Mouse (Mus musculus): ENCODE measurements around the gene Hist1h2br. TPM values are rescaled to one million over a fixed set of nuclear protein-coding genes. Genes with fewer than 3 reads are reported as not detected.

Hist1h2br gene
- 0.46 TPM for polyA plus RNA-seq (2014; fragmentation: Illumina TruSeq; extraction: RNeasy Lipid Tissue Mini Kit (QIAGEN cat#74804); ENCODE audit: low read depth, low replicate concordance)

GRCm38 (mm10) chr13:21833461-21833860, at the start of gene Hist1h2br, which contains the start of gene Hist1h2ap:
Hist1h2br (plus strand) TSS chr13:21833743.
Hist1h2ap (minus strand) TSS chr13:21833507.

DNA sequence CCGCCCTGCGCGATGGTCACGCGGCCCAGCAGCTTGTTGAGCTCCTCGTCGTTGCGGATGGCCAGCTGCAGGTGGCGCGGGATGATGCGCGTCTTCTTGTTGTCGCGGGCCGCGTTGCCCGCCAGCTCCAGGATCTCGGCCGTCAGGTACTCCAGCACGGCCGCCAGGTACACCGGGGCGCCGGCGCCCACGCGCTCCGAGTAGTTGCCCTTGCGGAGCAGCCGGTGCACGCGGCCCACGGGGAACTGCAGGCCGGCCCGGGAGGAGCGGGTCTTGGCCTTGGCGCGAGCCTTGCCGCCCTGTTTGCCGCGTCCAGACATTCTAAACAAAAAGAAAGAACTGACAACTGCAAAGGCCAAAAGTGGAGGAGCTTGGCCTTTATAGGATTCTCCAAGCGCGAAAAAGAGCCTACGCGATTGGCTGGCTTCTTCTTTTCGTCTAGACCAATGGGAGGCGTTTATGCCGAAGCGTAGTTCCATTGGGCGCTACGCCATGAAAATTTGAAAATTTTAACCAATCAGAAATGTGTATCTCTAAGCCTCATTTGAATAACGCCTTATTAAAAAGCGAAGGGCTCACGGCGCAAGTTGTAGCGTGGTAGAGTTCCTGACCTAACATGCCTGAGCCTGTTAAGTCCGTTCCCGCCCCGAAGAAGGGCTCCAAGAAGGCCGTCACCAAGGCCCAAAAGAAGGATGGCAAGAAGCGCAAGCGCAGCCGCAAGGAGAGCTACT, 46.5 kb upstream of the Hist1h2br start, which contains the start of the genes Hist1h2an and Hist1h2bp:
Hist1h2an (minus strand) TSS at position 320 of the 731 bp plus-strand sequence.
Hist1h2bp (plus strand) TSS at position 563 of the 731 bp plus-strand sequence.

DNA sequence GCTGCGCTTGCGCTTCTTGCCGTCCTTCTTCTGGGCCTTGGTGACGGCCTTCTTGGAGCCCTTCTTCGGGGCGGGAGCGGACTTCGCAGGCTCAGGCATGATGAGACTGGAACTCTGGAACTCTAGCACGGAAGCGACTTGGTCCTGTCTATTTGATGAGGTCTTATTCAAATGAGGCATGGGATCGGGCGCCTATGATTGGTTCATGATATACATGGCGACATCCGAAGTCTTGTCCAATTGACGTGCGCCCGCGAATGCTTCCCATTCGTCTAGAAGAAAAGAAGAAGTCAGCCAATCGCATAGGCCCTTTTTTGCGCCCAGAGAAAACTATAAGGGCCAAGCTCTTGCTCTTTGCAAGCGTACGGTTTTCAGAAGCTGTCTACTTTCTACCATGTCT, 23.5 kb upstream of the Hist1h2br start, which contains the start of the genes Hist1h2bq and Hist1h2ao:
Hist1h2bq (minus strand) TSS at position 125 of the 400 bp plus-strand sequence.
Hist1h2ao (plus strand) TSS at position 393 of the 400 bp plus-strand sequence.

DNA sequence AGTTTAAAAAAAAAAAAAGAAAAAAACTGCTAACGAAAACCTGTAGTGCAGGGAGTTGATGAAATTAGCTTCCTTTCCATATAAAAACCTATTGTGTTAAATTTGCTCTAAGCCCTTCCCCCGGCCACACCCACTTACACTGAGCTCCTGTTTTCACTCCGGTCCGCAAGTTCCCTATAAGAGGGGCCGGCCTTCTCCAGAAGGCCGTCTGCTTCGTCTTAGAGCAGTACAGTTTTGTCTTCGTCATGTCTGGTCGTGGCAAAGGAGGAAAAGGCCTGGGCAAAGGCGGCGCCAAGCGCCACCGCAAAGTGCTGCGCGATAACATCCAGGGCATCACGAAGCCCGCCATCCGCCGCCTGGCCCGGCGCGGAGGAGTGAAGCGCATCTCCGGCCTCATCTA, 22.0 kb upstream of the Hist1h2br start, which contains the start of gene Hist1h4m:
Hist1h4m (plus strand) TSS at position 208 of the 400 bp plus-strand sequence.

DNA sequence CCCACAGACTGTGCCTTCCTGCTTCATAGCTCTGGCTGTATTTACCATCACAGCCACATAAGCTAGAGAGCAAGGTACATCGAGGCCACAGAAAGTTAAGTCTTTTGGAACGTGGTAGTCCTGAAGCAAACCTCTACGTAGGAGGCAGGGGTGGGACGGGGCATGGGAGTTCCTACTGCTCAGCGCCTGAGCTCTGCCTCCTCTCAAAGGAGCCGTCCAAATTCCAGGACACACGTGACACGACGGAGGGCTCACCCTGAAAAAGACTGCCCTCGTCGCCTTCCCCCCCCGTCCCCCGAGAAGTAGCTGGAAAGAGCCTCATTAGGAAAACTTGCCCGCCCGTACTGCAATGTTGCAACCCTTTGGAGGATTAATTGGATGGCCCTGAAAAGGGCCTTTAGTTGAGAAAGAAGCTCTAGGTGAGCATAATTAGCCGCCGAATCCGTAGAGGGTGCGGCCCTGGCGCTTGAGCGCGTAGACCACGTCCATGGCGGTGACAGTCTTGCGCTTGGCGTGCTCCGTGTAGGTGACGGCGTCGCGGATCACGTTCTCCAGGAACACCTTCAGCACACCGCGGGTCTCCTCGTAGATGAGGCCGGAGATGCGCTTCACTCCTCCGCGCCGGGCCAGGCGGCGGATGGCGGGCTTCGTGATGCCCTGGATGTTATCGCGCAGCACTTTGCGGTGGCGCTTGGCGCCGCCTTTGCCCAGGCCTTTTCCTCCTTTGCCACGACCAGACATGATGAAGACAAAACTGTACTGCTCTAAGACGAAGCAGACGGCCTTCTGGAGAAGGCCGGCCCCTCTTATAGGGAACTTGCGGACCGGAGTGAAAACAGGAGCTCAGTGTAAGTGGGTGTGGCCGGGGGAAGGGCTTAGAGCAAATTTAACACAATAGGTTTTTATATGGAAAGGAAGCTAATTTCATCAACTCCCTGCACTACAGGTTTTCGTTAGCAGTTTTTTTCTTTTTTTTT, 1.8 kb upstream of the Hist1h2br start, which contains the start of gene Hist1h4n:
Hist1h4n (minus strand) TSS at position 779 of the 977 bp plus-strand sequence.

Other genes starting within 250 kb of the Hist1h2br start
- not detected for gene Olfr1362, start 219.7 kb upstream of the Hist1h2br start, polyA plus RNA-seq (2014; fragmentation: Illumina TruSeq; extraction: RNeasy Lipid Tissue Mini Kit (QIAGEN cat#74804); ENCODE audit: low read depth, low replicate concordance)
- not detected for gene Olfr11, start 191.2 kb upstream of the Hist1h2br start, polyA plus RNA-seq (2014; fragmentation: Illumina TruSeq; extraction: RNeasy Lipid Tissue Mini Kit (QIAGEN cat#74804); ENCODE audit: low read depth, low replicate concordance)
- not detected for gene Olfr1361, start 170.4 kb upstream of the Hist1h2br start, polyA plus RNA-seq (2014; fragmentation: Illumina TruSeq; extraction: RNeasy Lipid Tissue Mini Kit (QIAGEN cat#74804); ENCODE audit: low read depth, low replicate concordance)
- not detected for gene Olfr1360, start 156.3 kb upstream of the Hist1h2br start, polyA plus RNA-seq (2014; fragmentation: Illumina TruSeq; extraction: RNeasy Lipid Tissue Mini Kit (QIAGEN cat#74804); ENCODE audit: low read depth, low replicate concordance)
- gene Olfr1359, start 135.6 kb upstream of the Hist1h2br start, polyA plus RNA-seq (2014; fragmentation: Illumina TruSeq; extraction: RNeasy Lipid Tissue Mini Kit (QIAGEN cat#74804); ENCODE audit: low read depth, low replicate concordance) = not detected
- not detected for gene Hist1h2bl, start 117.6 kb upstream of the Hist1h2br start, polyA plus RNA-seq (2014; fragmentation: Illumina TruSeq; extraction: RNeasy Lipid Tissue Mini Kit (QIAGEN cat#74804); ENCODE audit: low read depth, low replicate concordance)
- gene Hist1h2ai, start 117.3 kb upstream of the Hist1h2br start, polyA plus RNA-seq (2014; fragmentation: Illumina TruSeq; extraction: RNeasy Lipid Tissue Mini Kit (QIAGEN cat#74804); ENCODE audit: low read depth, low replicate concordance) = not detected
- gene Hist1h3h, start 116.1 kb upstream of the Hist1h2br start, polyA plus RNA-seq (2014; fragmentation: Illumina TruSeq; extraction: RNeasy Lipid Tissue Mini Kit (QIAGEN cat#74804); ENCODE audit: low read depth, low replicate concordance) = not detected
- not detected for gene Hist1h2bm, start 111.7 kb upstream of the Hist1h2br start, polyA plus RNA-seq (2014; fragmentation: Illumina TruSeq; extraction: RNeasy Lipid Tissue Mini Kit (QIAGEN cat#74804); ENCODE audit: low read depth, low replicate concordance)
- 1.1 TPM for gene Hist1h4j, start 98.7 kb upstream of the Hist1h2br start, polyA plus RNA-seq (2014; fragmentation: Illumina TruSeq; extraction: RNeasy Lipid Tissue Mini Kit (QIAGEN cat#74804); ENCODE audit: low read depth, low replicate concordance)
- not detected for gene Hist1h4k, start 83.2 kb upstream of the Hist1h2br start, polyA plus RNA-seq (2014; fragmentation: Illumina TruSeq; extraction: RNeasy Lipid Tissue Mini Kit (QIAGEN cat#74804); ENCODE audit: low read depth, low replicate concordance)
- gene Hist1h2ak, start 79.9 kb upstream of the Hist1h2br start, polyA plus RNA-seq (2014; fragmentation: Illumina TruSeq; extraction: RNeasy Lipid Tissue Mini Kit (QIAGEN cat#74804); ENCODE audit: low read depth, low replicate concordance) = not detected
- gene Hist1h2bn, start 79.6 kb upstream of the Hist1h2br start, polyA plus RNA-seq (2014; fragmentation: Illumina TruSeq; extraction: RNeasy Lipid Tissue Mini Kit (QIAGEN cat#74804); ENCODE audit: low read depth, low replicate concordance) = not detected
- not detected for gene Hist1h1b, start 53.1 kb upstream of the Hist1h2br start, polyA plus RNA-seq (2014; fragmentation: Illumina TruSeq; extraction: RNeasy Lipid Tissue Mini Kit (QIAGEN cat#74804); ENCODE audit: low read depth, low replicate concordance)
- not detected for gene Hist1h3i, start 50.4 kb upstream of the Hist1h2br start, polyA plus RNA-seq (2014; fragmentation: Illumina TruSeq; extraction: RNeasy Lipid Tissue Mini Kit (QIAGEN cat#74804); ENCODE audit: low read depth, low replicate concordance)
- gene Hist1h2an, start 46.5 kb upstream of the Hist1h2br start, polyA plus RNA-seq (2014; fragmentation: Illumina TruSeq; extraction: RNeasy Lipid Tissue Mini Kit (QIAGEN cat#74804); ENCODE audit: low read depth, low replicate concordance) = not detected
- 1.7 TPM for gene Hist1h2bp, start 46.3 kb upstream of the Hist1h2br start, polyA plus RNA-seq (2014; fragmentation: Illumina TruSeq; extraction: RNeasy Lipid Tissue Mini Kit (QIAGEN cat#74804); ENCODE audit: low read depth, low replicate concordance)
- 1.0 TPM for gene Hist1h2bq, start 23.5 kb upstream of the Hist1h2br start, polyA plus RNA-seq (2014; fragmentation: Illumina TruSeq; extraction: RNeasy Lipid Tissue Mini Kit (QIAGEN cat#74804); ENCODE audit: low read depth, low replicate concordance)
- gene Hist1h2ao, start 23.3 kb upstream of the Hist1h2br start, polyA plus RNA-seq (2014; fragmentation: Illumina TruSeq; extraction: RNeasy Lipid Tissue Mini Kit (QIAGEN cat#74804); ENCODE audit: low read depth, low replicate concordance) = not detected
- not detected for gene Hist1h4m, start 22.0 kb upstream of the Hist1h2br start, polyA plus RNA-seq (2014; fragmentation: Illumina TruSeq; extraction: RNeasy Lipid Tissue Mini Kit (QIAGEN cat#74804); ENCODE audit: low read depth, low replicate concordance)
- 2.9 TPM for gene Hist1h4n, start 1.5 kb upstream of the Hist1h2br start, polyA plus RNA-seq (2014; fragmentation: Illumina TruSeq; extraction: RNeasy Lipid Tissue Mini Kit (QIAGEN cat#74804); ENCODE audit: low read depth, low replicate concordance)
- not detected for gene Hist1h2ap, start 236 bp upstream of the Hist1h2br start, polyA plus RNA-seq (2014; fragmentation: Illumina TruSeq; extraction: RNeasy Lipid Tissue Mini Kit (QIAGEN cat#74804); ENCODE audit: low read depth, low replicate concordance)
- gene Zfp184, start 111.4 kb downstream of the Hist1h2br start, polyA plus RNA-seq (2014; fragmentation: Illumina TruSeq; extraction: RNeasy Lipid Tissue Mini Kit (QIAGEN cat#74804); ENCODE audit: low read depth, low replicate concordance) = 3.0 TPM
- 3.5 TPM for gene Pom121l2, start 147.5 kb downstream of the Hist1h2br start, polyA plus RNA-seq (2014; fragmentation: Illumina TruSeq; extraction: RNeasy Lipid Tissue Mini Kit (QIAGEN cat#74804); ENCODE audit: low read depth, low replicate concordance)
- not detected for gene Prss16, start 176.0 kb downstream of the Hist1h2br start, polyA plus RNA-seq (2014; fragmentation: Illumina TruSeq; extraction: RNeasy Lipid Tissue Mini Kit (QIAGEN cat#74804); ENCODE audit: low read depth, low replicate concordance)
- not detected for gene Hist1h2ah, start 201.8 kb downstream of the Hist1h2br start, polyA plus RNA-seq (2014; fragmentation: Illumina TruSeq; extraction: RNeasy Lipid Tissue Mini Kit (QIAGEN cat#74804); ENCODE audit: low read depth, low replicate concordance)
- gene Hist1h2bk, start 202.1 kb downstream of the Hist1h2br start, polyA plus RNA-seq (2014; fragmentation: Illumina TruSeq; extraction: RNeasy Lipid Tissue Mini Kit (QIAGEN cat#74804); ENCODE audit: low read depth, low replicate concordance) = not detected
- gene Hist1h4i, start 207.6 kb downstream of the Hist1h2br start, polyA plus RNA-seq (2014; fragmentation: Illumina TruSeq; extraction: RNeasy Lipid Tissue Mini Kit (QIAGEN cat#74804); ENCODE audit: low read depth, low replicate concordance) = 6.8 TPM
- not detected for gene Hist1h2ag, start 209.2 kb downstream of the Hist1h2br start, polyA plus RNA-seq (2014; fragmentation: Illumina TruSeq; extraction: RNeasy Lipid Tissue Mini Kit (QIAGEN cat#74804); ENCODE audit: low read depth, low replicate concordance)
- gene Hist1h2bj, start 209.5 kb downstream of the Hist1h2br start, polyA plus RNA-seq (2014; fragmentation: Illumina TruSeq; extraction: RNeasy Lipid Tissue Mini Kit (QIAGEN cat#74804); ENCODE audit: low read depth, low replicate concordance) = not detected

Measured in adipose tissue, adult 10 weeks (tissue).